Mouse (Mus musculus) heart, embryonic 13.5 days (tissue): ENCODE measurements at regions not wholly inside any gene's neighbourhood (a gene's known extent, or its start where the extent isn't known, plus 50 kb on each side); places are given as distances from the start of the nearest gene placed in this dataset.

ENCODE experiments used
- ATAC-seq: fragments of 200-750 bp; cut with Nextera tagmentation; 2 replicates; pipeline ENCODE4 v1.8.0; 2017; ENCODE audit warnings: moderate TSS enrichment; ENCODE audit not compliant: insufficient number of reproducible peaks, low FRiP score, low TSS enrichment; ENCODE audit errors: extremely low read depth
- H3K27ac ChIP-seq: fragments of 300-500 bp; sonication (generic); replicated peaks from 2 replicates; pipeline ENCODE4 v1.5.1; 2015; ENCODE audit warnings: moderate library complexity, mild to moderate bottlenecking, inconsistent platforms
- H3K27me3 ChIP-seq: fragments of 300-500 bp; sonication (generic); replicated peaks from 2 replicates; pipeline ENCODE4 v1.6.1; 2015; ENCODE audit warnings: mild to moderate bottlenecking, inconsistent platforms
- H3K36me3 ChIP-seq: fragments of 300-500 bp; sonication (generic); 2 replicates; pipeline ENCODE4 v1.6.1; 2015; ENCODE audit warnings: mild to moderate bottlenecking, inconsistent platforms
- H3K4me1 ChIP-seq: fragments of 300-500 bp; sonication (generic); 2 replicates; pipeline ENCODE4 v1.6.1; 2015; ENCODE audit warnings: inconsistent platforms
- H3K4me2 ChIP-seq: fragments of 300-500 bp; sonication (generic); 2 replicates; pipeline ENCODE4 v1.6.1; 2015; ENCODE audit warnings: inconsistent platforms, mild to moderate bottlenecking, moderate library complexity
- H3K4me3 ChIP-seq: fragments of 300-500 bp; sonication (generic); 2 replicates; pipeline ENCODE4 v1.5.1; 2015; ENCODE audit warnings: moderate library complexity, mild to moderate bottlenecking, inconsistent platforms
- H3K9ac ChIP-seq: fragments of 300-500 bp; sonication (generic); 2 replicates; pipeline ENCODE4 v1.6.1; 2015; ENCODE audit warnings: inconsistent platforms, mild to moderate bottlenecking, moderate library complexity
- H3K9me3 ChIP-seq: fragments of 300-500 bp; sonication (generic); 2 replicates; pipeline ENCODE4 v1.6.1; 2016; ENCODE audit warnings: inconsistent platforms
- WGBS: fragments of 180-500 bp; shearing (Covaris S2); methylation state at CpG from one replicate; pipeline ENCODE4 v1.1.7; 2015; ENCODE audit warnings: mixed read lengths; 5-methylcytosine and 5-hydroxymethylcytosine counted together

DNA sequence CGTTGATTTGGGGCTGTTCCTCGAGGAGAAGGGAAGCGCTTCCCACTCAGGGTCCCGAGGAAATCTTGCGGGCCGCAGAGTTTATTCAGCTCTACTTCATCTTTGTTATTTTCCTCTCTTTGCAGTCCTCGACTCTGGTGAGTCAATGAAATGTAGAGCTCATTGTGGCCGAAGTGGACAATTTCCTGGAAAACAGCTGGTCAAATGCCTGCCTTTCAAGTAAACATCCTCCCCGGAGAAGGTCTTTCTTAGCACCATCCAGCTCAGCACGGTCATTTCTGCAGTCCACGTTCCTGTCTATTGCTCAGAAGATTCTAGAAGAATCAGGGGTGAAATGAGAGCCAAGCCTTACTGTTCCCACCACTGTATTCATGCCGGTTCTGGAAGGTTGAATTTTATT is 133.0 kb downstream of the Bcas1 start:
- Histone ChIP-seq H3K9me3 (no peaks in the 10 kb centered on the region), H3K9ac (no peak overlapping the region), H3K27me3 (no peaks in the 10 kb centered on the region), H3K4me1 (peaks cover 25% of the 10 kb centered on the region), H3K36me3 (no peaks in the 10 kb centered on the region), H3K27ac (no peak overlapping the region), H3K4me3 (no peak overlapping the region), H3K4me2 (no peak overlapping the region)
- no peak for ATAC-seq
- WGBS = 63% methylated on average over 12 of the region's 12 CpGs

DNA sequence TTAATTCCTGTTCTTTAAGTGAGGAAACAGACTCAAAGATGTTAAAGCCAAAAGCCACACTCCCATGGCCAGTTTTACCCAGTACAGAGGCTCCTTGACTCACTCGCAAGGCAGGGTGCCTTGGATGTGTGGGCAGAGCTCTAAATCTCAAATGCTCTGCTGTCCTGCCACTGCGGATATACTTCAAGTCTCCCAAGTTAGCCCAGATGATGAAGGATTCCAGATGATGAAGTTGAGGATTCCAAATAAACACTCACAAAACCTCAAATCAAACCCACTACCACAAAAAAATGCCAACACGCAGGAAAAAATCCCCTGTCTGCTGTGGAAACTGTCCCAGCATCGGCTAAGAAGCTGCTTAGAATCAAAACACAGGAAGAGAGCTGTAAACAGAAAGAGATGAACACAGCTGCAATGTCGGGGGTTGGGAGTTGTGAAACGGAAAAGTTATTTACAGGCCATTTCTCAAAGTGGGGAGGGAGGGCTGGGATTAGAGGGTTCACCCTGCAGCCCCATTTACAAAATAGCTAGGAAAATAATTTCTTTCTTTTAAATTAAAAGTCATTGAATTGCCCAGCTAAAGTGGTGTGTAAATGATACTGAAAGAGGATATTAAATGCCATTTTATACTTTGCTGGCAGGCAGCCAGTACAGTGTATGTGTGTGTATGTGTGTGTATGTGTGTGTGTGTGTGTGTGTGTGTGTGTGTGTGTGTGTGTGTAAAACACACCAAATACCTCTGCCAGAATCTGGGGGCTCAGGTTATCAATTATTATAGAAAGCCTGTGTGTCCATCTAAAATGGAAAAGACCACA is 135.6 kb downstream of the Bcas1 start:
- ATAC-seq = no peak
- H3K4me1 ChIP-seq = peaks cover 38% of the 10 kb centered on the region
- no peak overlapping the region for H3K27ac ChIP-seq
- H3K27me3 ChIP-seq = no peaks in the 10 kb centered on the region
- no peak overlapping the region for H3K4me2 ChIP-seq
- no peaks in the 10 kb centered on the region for H3K9me3 ChIP-seq
- H3K36me3 ChIP-seq = no peaks in the 10 kb centered on the region
- 36% methylated on average over 6 of the region's 6 CpGs for WGBS
- H3K4me3 ChIP-seq = no peak overlapping the region
- no peak overlapping the region for H3K9ac ChIP-seq

DNA sequence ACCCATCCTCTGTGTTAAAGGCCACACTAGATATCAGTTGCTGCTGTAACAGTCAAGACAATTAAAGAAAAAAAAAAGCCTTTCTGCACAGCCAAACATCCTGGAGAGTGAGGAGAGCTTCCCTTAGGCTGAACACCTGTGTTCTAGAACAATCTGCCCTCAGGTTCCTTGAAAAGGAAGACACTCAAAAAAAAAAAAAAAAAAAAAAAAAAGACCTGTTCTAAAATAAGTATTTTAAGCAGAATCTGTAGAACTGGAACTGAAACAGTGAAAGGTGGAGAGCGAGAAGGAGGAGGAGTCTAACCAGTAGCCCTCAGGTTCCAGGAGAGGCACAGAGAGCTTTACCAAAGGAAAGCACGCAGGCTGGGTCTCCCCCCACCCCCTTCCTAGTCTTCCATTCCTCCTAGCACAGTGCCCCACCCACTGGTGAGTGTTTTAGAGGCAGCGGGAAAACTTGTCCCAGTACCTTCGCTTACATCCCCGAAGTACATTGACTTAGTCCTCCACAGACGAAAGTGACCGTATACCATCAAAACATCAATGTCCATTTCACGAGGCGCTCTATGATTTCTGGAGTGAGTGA is 138.2 kb downstream of the Bcas1 start:
- H3K9me3 ChIP-seq = no peaks in the 10 kb centered on the region
- ATAC-seq = no peak
- no peak overlapping the region for H3K27ac ChIP-seq
- H3K4me2 ChIP-seq = no peak overlapping the region
- H3K4me3 ChIP-seq = no peak overlapping the region
- no peak overlapping the region for H3K9ac ChIP-seq
- no peaks in the 10 kb centered on the region for H3K27me3 ChIP-seq
- no peaks in the 10 kb centered on the region for H3K36me3 ChIP-seq
- H3K4me1 ChIP-seq = peaks cover 44% of the 10 kb centered on the region
- 75% methylated on average over 9 of the region's 9 CpGs for WGBS

DNA sequence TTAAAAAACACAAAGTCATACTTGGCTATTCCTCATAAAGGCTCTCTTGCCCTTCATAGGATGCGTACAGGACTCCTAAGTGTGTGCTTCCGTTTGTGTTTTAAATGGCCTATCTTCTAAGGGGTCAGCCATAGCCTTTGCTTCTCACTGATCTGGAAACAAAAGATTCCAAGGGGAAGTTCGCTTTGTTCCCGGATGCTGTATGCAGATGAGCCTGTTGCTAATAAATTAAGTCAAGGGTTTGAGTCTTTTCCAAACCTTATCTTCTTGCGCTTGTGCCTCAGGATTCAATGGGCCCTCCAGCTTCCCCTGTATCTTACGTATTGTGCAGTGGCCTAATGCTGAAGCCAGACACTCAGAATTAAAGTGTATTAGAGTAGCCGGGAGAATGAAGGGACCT is 138.9 kb downstream of the Bcas1 start:
- 77% methylated on average over 7 of the region's 7 CpGs for WGBS
- no peaks in the 10 kb centered on the region for H3K9me3 ChIP-seq
- H3K27ac ChIP-seq = no peak overlapping the region
- no peaks in the 10 kb centered on the region for H3K27me3 ChIP-seq
- H3K4me1 ChIP-seq = peaks cover 44% of the 10 kb centered on the region
- 0 out of 2 replicates have a peak overlapping the region, but pooled peaks have one; percentile 95 for H3K4me2 ChIP-seq
- no peak overlapping the region for H3K4me3 ChIP-seq
- no peak for ATAC-seq
- H3K36me3 ChIP-seq = no peaks in the 10 kb centered on the region
- no peak overlapping the region for H3K9ac ChIP-seq

DNA sequence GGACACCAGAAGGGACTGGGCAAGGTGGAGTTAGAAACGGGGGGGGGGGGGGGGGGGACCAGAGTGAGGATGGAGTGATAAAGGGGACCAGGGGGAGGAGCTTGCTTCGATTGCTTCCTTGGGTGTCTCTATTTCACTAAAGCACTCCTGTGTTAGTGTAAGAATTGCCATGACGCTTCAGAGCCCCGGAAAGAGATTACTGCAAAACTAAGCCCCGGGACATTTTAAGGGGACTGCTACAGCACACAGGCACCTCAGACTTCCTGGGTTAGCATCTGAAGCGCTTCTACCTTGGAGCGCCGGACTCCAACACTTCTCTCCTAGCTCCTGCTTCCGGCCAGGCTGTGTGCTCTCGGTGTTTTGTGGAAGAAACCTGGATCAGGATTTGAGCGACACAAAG is 139.4 kb downstream of the Bcas1 start:
- Histone ChIP-seq H3K4me1 (peaks cover 44% of the 10 kb centered on the region), H3K4me2 (peak overlapping the region; percentile 95), H3K27ac (no peak overlapping the region), H3K36me3 (no peaks in the 10 kb centered on the region), H3K4me3 (peak overlapping the region; percentile 58), H3K27me3 (no peaks in the 10 kb centered on the region), H3K9ac (peak overlapping the region; percentile 62; the same call in 1 of the 2 replicates), H3K9me3 (no peaks in the 10 kb centered on the region)
- ATAC-seq = no peak
- WGBS = 15% methylated on average over 11 of the region's 11 CpGs

GRCm38 (mm10) chr2:170287301-170287885 is 139.5 kb upstream of the Zfp217 start:
- under 1% methylated on average over 27 of the region's 27 CpGs for WGBS
- Histone ChIP-seq H3K9ac (peak overlapping the region; percentile 80), H3K9me3 (no peaks in the 10 kb centered on the region), H3K4me1 (peaks cover 44% of the 10 kb centered on the region), H3K27ac (peak overlapping the region; percentile 58), H3K4me2 (peak overlapping the region; percentile 95), H3K4me3 (peak overlapping the region; percentile 58), H3K36me3 (no peaks in the 10 kb centered on the region), H3K27me3 (no peaks in the 10 kb centered on the region)
- no peak for ATAC-seq

DNA sequence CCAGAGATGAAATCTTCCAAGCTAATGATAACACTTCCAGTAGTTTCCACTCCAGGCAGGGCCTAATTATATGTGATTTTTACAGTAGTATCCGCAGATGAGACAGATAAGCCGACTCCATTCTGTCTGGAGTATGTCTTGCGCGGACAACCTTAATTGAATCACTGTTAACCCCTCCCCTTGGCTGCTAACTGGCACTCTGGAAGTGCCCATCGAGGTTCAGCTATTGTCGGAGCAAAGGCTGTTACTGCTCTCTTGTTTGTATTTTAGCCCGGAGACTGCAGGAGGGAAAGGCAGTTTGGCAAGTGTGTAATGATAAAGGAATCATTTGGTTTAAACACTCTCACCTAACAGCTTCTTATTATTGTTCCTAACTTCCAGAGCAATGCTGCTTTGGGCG is 138.9 kb upstream of the Zfp217 start:
- Histone ChIP-seq H3K36me3 (no peaks in the 10 kb centered on the region), H3K9me3 (no peaks in the 10 kb centered on the region), H3K27me3 (no peaks in the 10 kb centered on the region), H3K27ac (peak overlapping the region; percentile 58), H3K9ac (peak overlapping the region; percentile 80), H3K4me1 (peaks cover 40% of the 10 kb centered on the region), H3K4me2 (peak overlapping the region; percentile 95), H3K4me3 (peak overlapping the region; percentile 58)
- 6% methylated on average over 8 of the region's 8 CpGs for WGBS
- ATAC-seq = no peak

DNA sequence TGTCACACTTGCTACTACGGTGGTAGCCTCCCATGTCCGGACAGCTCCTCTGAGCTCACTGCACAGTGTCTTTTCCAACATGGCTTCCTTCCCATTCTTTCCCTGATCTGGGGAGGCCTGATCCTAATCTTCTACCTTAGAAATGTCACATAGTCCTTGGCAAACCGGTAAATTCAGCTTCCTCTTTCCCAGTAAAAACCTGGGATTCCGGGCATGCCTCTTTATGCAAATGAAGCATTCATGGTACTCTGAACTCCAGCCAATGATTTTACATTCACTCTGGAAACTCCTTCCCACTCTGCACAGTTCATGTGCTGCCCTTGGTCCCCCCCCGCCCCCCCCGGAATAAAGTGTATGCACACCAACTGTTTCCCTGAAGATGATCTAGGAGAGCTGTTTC is 134.6 kb upstream of the Zfp217 start:
- Histone ChIP-seq H3K27ac (no peak overlapping the region), H3K9me3 (no peaks in the 10 kb centered on the region), H3K4me2 (no peak overlapping the region), H3K27me3 (no peaks in the 10 kb centered on the region), H3K4me3 (no peak overlapping the region), H3K36me3 (no peaks in the 10 kb centered on the region), H3K9ac (no peak overlapping the region), H3K4me1 (peaks cover 20% of the 10 kb centered on the region)
- WGBS = 64% methylated on average over 6 of the region's 6 CpGs
- ATAC-seq = no peak

- Histone ChIP-seq H3K9ac (no peak overlapping the region), H3K4me1 (peaks cover 16% of the 10 kb centered on the region), H3K27me3 (no peaks in the 10 kb centered on the region), H3K9me3 (no peaks in the 10 kb centered on the region), H3K4me3 (no peak overlapping the region), H3K27ac (no peak overlapping the region), H3K36me3 (no peaks in the 10 kb centered on the region), H3K4me2 (no peak overlapping the region)
- no peak for ATAC-seq
- WGBS = 83% methylated on average over 6 of the region's 6 CpGs
These were observed 133.6 kb upstream of the Zfp217 start for GRCm38 (mm10) chr2:170281311-170282008.

DNA sequence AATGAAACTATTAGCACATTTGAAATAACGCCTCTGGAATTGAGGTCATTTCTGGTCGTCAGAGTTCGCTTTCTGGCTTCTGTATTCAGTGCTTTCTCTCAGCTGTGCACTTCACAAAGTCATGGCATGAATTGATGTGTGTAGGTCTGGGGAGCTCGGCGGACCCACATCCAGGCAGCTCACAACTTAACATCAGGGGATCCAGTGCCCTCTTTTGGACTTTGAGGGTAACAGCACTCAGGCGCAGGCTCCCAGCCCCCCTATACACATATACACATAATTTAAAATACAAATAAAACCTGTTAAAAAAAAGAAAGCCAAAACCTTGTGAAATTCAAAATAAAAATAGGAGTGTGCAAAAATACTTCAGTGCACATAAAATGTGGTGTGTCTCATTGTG is 132.8 kb upstream of the Zfp217 start:
- ATAC-seq = no peak
- WGBS = 69% methylated on average over 6 of the region's 6 CpGs
- H3K4me3 ChIP-seq = no peak overlapping the region
- H3K4me2 ChIP-seq = no peak overlapping the region
- no peaks in the 10 kb centered on the region for H3K27me3 ChIP-seq
- no peaks in the 10 kb centered on the region for H3K36me3 ChIP-seq
- peaks cover 13% of the 10 kb centered on the region for H3K4me1 ChIP-seq
- H3K27ac ChIP-seq = no peak overlapping the region
- no peaks in the 10 kb centered on the region for H3K9me3 ChIP-seq
- H3K9ac ChIP-seq = no peak overlapping the region

- no peak overlapping the region for H3K9ac ChIP-seq
- ATAC-seq = no peak
- H3K9me3 ChIP-seq = no peaks in the 10 kb centered on the region
- no peak overlapping the region for H3K4me3 ChIP-seq
- H3K27me3 ChIP-seq = no peaks in the 10 kb centered on the region
- H3K27ac ChIP-seq = peak overlapping the region; percentile 2; the same call in 1 of the 2 replicates
- H3K4me2 ChIP-seq = no peak overlapping the region
- H3K4me1 ChIP-seq = peaks cover 13% of the 10 kb centered on the region
- H3K36me3 ChIP-seq = no peaks in the 10 kb centered on the region
- 19% methylated on average over 8 of the region's 8 CpGs for WGBS
These were observed 130.0 kb upstream of the Zfp217 start for GRCm38 (mm10) chr2:170277896-170278295.
